Mouse (Mus musculus): Measurements from ENCODE around the gene Col4a4.

The Col4a4 gene

GRCm38 (mm10) chr1:82475254-82475653, 111.4 kb downstream of the Col4a4 start:
- no peak for DNase-seq

DNA sequence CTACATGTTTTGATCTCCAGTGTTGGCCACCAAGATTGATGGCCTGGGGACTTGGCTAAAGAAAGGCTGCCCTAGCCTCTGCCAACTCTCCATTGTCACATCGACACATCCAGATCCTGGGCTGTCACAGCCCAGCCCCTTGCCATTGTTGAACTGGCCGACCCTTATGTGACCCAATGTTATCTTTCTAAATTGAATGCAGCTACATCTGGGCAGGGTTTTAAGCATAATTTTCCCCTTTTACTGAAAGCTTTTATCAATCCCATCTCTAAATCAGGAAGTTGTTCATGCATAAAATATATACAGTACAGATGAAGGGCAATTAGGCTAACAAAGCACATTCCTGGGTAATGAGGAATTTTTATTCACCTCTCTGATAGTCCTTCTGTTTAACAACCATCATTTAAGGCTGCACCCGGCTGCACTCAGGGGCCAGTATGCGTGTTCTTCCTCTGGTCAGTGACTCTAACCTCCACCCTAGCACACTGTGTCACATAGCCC, 112.1 kb downstream of the Col4a4 start:
- DNase-seq: peak; percentile 25 to 45

GRCm38 (mm10) chr1:82473467-82473866, 113.2 kb downstream of the Col4a4 start:
- DNase-seq: no peak

DNA sequence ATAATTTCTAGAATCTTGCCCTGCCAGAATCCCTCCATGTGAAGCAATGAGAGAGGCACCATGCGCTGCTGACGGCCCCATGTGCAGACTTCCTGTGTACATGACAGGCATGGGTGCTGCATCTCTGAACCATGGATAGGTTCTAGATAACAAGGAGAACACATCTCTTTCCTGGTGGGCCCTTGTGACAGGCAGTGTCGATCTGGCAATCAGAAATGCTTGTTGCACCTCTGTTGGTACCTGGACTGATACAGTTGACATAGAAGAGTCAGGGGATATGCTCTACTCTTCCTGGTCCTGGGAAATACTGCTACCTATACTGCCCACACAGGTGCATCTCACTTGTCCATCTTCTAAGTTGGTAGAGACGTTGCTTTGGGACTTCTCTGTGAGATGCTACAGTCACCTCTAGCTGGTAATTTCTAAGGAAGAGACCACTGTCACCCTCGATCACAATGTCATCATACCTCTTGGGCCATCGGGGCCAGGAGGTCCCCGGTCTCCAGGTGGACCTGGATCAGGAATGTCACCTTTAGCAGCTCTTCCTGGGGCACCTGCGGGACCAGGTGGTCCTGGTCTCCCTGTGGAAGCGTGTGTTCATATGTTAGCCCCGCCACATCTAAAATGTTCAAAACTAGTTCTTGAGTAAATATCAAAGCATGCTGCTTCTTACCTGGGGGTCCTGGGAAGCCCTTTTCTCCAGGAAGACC, 116.0 kb downstream of the Col4a4 start:
- DNase-seq: no peak

- DNase-seq: no peak
Measured at GRCm38 (mm10) chr1:82468872-82469271, 117.8 kb downstream of the Col4a4 start.

- DNase-seq: no peak
Measured at GRCm38 (mm10) chr1:82465321-82465853, 121.3 kb downstream of the Col4a4 start.

DNA sequence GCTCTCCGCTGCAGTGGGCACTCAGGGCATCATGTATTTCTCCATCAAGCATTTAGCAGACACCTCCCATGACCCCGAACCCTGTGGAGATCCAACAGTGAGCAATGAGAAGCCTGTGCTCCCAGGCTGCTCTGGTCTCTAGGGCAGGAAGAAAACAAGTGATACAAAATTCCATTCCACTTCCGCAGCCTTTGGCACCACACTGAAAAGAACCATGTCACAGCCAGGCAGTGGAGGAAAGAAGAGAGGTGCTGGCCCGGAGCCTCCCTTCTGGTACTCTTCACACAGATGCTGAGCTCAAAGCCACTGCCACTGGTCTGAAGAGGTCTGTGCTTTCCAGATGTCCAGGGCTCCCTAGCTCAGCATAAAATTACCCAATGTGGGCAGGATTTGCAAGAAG, 125.6 kb downstream of the Col4a4 start:
- DNase-seq: no peak

DNA sequence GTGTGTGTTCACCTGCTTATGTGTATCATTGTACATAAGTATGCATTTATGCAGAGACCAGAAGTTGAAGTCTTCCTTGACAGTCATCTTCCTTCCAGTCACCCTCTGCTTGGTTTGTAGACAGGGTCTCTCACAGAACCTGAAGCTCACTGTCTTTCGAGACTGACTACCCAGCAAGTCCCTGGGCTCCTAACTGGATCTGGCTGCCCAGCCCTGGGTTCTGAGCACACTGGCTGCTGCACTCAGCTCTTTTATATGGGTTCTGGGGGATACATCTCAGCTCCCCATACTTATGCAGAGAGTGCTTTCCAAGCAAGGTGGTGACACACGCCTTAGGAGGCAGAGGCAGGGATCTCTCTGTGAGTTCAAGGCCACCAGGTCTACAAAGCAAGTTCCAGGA, 126.7 kb downstream of the Col4a4 start:
- no peak for DNase-seq

- DNase-seq: no peak
Measured at GRCm38 (mm10) chr1:82459350-82459749, 127.3 kb downstream of the Col4a4 start.

DNA sequence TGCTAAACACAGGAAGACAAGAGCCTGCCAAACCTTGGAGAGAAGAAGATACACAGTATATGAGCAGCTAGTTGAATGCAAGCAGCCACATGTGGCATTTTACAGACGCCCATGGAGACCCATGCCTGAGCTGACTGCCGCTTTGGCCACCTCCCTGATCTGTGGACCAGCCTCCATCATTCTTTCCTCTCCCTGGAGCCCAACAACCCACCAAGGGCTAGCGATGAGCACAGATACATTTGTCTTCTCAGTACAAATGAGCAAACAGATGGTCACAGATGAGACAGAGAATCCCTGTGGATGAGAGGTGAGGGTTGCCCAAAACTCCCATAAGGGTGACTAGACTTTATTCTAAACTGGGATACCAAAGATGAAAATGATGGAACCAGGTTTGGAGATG, 132.6 kb downstream of the Col4a4 start:
- peak; percentile 36 to 41 for DNase-seq

GRCm38 (mm10) chr1:82451927-82452651, 134.6 kb downstream of the Col4a4 start:
- no peak for DNase-seq

DNA sequence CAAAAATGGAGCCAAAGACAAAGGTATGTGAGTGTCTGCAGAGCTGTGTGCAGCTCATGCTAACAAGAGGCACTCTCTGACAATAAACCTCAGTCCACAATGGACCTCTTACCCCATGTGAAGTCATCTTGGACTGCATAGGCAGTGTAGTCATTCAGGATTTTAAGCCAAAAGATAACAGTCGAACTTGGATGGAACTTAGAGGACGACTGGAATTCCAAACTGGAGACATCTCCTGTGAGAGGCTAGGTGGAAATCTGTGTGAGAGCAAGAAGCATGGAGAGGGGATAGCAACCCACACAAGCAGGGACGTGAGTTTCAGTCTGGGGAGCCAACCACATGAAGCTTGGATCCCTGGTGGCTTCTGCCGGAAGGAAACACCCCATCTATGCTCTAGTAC, 136.8 kb downstream of the Col4a4 start:
- DNase-seq: no peak

GRCm38 (mm10) chr1:82446049-82446448, 140.6 kb downstream of the Col4a4 start:
- no peak for DNase-seq

DNA sequence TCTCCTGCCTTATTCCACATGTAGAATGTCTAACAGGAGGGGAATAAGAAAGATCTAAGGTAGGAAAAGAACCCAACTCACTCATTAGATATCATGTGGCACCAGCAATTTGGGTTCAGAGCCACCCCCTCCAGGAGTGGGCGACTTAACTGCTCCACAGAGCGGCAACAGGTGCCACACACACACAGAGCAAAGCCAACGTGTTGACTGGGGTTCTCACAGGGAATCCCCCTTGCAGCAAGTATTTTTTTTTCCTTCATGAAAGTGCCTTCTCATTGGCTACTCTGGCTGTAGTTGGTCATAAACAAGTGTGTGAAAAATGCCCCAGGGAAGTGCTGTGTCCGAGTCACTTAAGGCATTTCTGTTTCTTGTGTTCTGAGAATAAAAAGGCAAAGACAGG, 143.1 kb downstream of the Col4a4 start:
- no peak for DNase-seq

DNA sequence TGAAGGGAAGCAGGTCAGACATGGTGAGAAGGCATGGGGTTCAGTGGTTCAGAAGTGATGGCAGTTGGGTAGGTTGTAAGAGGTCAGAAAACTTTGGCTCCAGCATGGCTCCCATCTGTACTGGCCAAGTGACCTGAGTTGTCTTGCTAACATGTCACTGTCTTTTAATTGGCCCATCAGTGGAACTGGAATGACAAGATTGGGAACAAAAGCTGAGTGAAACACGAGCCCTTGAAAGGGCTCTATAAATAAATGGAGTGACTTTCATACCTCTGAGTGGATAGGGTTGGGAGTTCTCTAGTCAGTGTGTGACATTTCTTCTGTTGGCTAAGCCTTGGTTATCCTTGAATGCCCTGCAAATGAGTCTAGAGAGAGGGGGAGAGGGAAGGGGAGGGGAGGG, 146.5 kb downstream of the Col4a4 start:
- no peak for DNase-seq

GRCm38 (mm10) chr1:82437273-82437672, 149.4 kb downstream of the Col4a4 start:
- DNase-seq: peak; percentile 18 to 38

GRCm38 (mm10) chr1:82433649-82434005, 153.0 kb downstream of the Col4a4 start:
- no peak for DNase-seq

GRCm38 (mm10) chr1:82432919-82433648, 153.6 kb downstream of the Col4a4 start:
- peak; percentile 88 to 89 for DNase-seq

DNA sequence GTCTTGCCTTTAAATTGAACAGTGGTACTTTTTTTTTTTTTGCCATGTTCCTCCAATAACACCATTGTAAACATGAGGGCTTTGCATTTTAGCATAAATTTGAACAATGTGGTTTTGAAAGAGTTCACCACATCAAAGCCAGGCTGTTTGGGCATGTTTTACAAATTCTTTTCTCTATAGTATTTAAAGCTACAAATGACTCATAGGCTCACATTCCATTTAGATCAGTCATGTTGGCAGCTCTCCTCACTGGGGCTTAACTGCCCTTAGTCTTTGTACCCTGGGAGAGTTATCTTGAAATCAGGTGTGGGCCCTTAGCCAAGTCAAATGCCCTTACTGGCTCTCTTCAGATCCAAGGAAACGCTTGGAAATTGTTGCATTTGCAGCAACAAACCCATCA, 157.6 kb downstream of the Col4a4 start:
- DNase-seq: no peak

- no peak for DNase-seq
Measured at GRCm38 (mm10) chr1:82427729-82428128, 158.9 kb downstream of the Col4a4 start.

DNA sequence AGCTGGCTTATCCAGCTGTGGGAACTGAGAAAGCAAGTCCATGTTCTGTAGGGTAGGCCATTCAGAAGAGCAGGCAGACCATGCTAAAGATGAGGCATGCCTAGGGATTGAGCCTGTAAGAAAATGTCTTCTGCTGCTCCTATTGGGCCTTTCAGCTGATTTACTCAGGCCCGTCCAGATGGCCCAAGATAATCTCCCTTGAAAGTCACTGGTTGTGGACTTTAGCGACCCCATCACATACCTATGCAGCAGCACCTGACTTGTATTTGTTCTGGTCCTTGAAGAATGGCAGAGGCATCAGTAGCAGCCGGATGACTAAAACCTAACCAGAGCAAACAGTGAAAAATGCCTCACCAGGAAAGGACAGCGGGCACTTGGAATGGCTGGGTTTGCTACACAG, 171.0 kb downstream of the Col4a4 start:
- DNase-seq: no peak

DNA sequence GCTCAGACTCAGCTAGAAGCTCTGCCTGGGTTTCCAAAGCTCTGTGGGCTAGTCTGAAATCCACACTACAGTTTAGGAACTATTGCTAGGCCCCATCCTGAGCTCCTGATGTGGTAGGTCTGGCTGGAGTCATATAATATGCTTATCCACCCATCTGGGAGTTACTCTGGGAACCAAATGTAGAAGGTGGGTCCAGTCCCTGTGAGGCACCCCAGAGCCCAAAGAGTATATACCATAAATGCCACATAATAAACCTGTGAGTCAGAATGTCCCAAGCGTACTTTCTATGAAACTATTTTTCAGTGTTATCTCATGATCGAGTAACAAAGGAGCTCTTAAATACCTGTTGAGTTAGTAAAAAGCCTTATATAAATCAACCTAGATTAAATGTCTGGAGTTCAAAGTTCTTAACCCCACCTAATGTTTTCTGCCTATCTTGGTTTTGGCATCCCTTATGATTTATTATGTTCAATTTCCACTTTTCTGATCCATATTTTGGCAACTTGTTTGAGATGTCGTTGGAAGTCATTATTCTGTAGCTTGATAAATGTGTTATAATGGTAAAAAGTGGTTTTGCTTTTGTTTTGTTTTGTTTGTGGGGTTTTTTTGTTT, 172.1 kb downstream of the Col4a4 start:
- DNase-seq: no peak

DNA sequence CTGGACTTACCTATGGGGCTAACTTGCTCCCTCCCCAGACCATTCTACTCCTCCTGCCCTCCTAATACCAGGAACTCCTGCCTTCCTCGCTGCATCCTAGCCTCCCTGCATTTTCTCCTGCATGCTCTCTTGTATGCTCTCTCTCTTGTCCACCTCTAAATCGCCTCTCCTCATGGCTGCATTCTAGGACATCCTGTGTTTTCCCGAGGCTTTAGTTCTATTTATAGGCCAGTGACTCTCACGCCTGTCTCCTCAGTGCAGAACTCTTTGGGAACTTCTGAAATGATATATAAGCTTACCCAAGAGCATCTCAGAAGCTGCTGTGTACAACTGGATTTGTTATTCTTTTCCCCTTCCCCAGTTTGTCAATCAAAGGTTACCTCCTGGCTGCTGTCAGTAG, 174.6 kb downstream of the Col4a4 start:
- no peak for DNase-seq

Measured in cerebellum, postnatal 10 days (tissue).